Mouse (Mus musculus) hindbrain, postnatal 0 days (tissue): ENCODE results near the gene Psmd9. TPM values are rescaled to one million over a fixed set of nuclear protein-coding genes. Genes with fewer than 3 reads are reported as not detected.
A peak's percentile ranks its signal among the peaks of the same experiment; 100 is the strongest.

ENCODE experiments used
- ATAC-seq: fragments of 200-750 bp; cut with Nextera tagmentation; 2 replicates; pipeline ENCODE4 v1.8.0; 2017; ENCODE audit warnings: mild to moderate bottlenecking, moderate TSS enrichment, moderate library complexity
- DNase-seq: peaks from one replicate; pipeline ENCODE4 v3.0.0-alpha.2; 2015; ENCODE audit warnings: low spot score
- H3K27ac ChIP-seq: fragments of 300-500 bp; sonication (generic); 2 replicates; pipeline ENCODE4 v1.5.1; 2014; ENCODE audit warnings: mild to moderate bottlenecking
- H3K27me3 ChIP-seq: fragments of 300-500 bp; sonication (generic); 2 replicates; pipeline ENCODE4 v1.6.1; 2014; ENCODE audit warnings: low read length, mixed read lengths; ENCODE audit not compliant: insufficient read depth
- H3K36me3 ChIP-seq: fragments of 300-500 bp; sonication (generic); 2 replicates; pipeline ENCODE4 v1.6.1; 2014; ENCODE audit warnings: low read length, mixed read lengths; ENCODE audit not compliant: insufficient read depth
- H3K4me1 ChIP-seq: fragments of 300-500 bp; sonication (generic); 2 replicates; pipeline ENCODE4 v1.6.1; 2014; ENCODE audit warnings: antibody characterized with exemption, low read length, mixed read lengths; ENCODE audit not compliant: insufficient read depth
- H3K4me2 ChIP-seq: fragments of 300-500 bp; sonication (generic); 2 replicates; pipeline ENCODE4 v1.6.1; 2014; ENCODE audit warnings: low read depth, mild to moderate bottlenecking, low read length, moderate library complexity, mixed read lengths
- H3K4me3 ChIP-seq: fragments of 300-500 bp; sonication (generic); 2 replicates; pipeline ENCODE4 v1.5.1; 2014; ENCODE audit warnings: low read length
- H3K9ac ChIP-seq: fragments of 300-500 bp; sonication (generic); replicated peaks from 2 replicates; pipeline ENCODE4 v1.6.1; 2014; ENCODE audit warnings: mild to moderate bottlenecking, low read length, moderate library complexity, mixed read lengths
- H3K9me3 ChIP-seq: fragments of 300-500 bp; sonication (generic); 2 replicates; pipeline ENCODE4 v1.6.1; 2016; ENCODE audit warnings: low read length, mixed read lengths
- CTCF ChIP-seq: IDR thresholded peaks from 2 replicates; pipeline ENCODE4 v1.5.1; 2016; ENCODE audit warnings: antibody characterized with exemption, control low read depth, low read depth
- WGBS: fragments of 180-500 bp; shearing (Covaris S2); extraction: QIAGEN DNeasy Blood & Tissue Kit; methylation state at CpG from one replicate; pipeline ENCODE4 v1.1.7; 2014; 5-methylcytosine and 5-hydroxymethylcytosine counted together
- polyA plus RNA-seq: library from polyadenylated mRNA; unstranded; fragments of >200 nt; fragmentation: Nextera tagmentation; extraction: Ambion mirVana; gene quantifications from 2 replicates; pipeline ENCODE4 v1.2.1, GENCODE M21; 2015
- total RNA-seq: library from RNA; depleted of rRNA; stranded (reverse); fragments of >200 nt; gene quantifications from 2 replicates; pipeline ENCODE4 v1.2.3, GENCODE M21; 2014

Gene Psmd9
- total and polyA plus RNA-seq, 2 experiments from 2014 or later, result 30.8 to 86.1 TPM

DNA sequence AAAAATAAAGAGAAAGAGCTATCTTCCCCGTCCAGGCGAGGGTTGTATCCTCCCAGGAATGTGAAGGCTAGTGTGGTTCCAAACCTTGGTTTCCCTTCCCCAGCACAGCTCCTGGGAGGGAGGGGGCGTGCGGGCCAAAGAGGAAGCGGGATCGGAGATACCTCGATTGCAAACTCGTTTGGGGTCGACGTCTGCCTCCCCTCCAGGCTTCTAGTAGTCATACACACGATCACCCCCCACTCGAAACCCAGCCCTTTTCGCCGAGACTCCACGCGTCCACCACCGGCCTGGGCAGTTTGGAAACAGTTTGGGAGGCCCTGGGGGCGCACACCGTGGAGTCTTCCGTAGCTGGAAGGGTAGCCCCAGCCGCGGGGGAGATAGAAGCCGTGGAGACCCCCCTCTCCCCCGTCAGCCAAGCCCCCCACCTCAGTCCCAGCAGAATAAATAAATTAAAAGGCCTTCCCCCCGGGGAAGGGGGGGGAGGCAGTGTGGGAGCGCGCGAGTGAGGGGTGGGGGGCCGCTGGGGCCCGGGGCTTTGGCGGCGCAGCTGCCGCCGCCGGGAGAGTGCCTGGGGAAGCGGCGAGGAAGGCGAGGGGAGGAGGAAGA is 27.6 kb upstream of the Psmd9 start:
- Histone ChIP-seq H3K4me1 (peaks cover 30% of the 10 kb centered on the region), H3K9ac (peak overlapping the region; percentile 96)

DNA sequence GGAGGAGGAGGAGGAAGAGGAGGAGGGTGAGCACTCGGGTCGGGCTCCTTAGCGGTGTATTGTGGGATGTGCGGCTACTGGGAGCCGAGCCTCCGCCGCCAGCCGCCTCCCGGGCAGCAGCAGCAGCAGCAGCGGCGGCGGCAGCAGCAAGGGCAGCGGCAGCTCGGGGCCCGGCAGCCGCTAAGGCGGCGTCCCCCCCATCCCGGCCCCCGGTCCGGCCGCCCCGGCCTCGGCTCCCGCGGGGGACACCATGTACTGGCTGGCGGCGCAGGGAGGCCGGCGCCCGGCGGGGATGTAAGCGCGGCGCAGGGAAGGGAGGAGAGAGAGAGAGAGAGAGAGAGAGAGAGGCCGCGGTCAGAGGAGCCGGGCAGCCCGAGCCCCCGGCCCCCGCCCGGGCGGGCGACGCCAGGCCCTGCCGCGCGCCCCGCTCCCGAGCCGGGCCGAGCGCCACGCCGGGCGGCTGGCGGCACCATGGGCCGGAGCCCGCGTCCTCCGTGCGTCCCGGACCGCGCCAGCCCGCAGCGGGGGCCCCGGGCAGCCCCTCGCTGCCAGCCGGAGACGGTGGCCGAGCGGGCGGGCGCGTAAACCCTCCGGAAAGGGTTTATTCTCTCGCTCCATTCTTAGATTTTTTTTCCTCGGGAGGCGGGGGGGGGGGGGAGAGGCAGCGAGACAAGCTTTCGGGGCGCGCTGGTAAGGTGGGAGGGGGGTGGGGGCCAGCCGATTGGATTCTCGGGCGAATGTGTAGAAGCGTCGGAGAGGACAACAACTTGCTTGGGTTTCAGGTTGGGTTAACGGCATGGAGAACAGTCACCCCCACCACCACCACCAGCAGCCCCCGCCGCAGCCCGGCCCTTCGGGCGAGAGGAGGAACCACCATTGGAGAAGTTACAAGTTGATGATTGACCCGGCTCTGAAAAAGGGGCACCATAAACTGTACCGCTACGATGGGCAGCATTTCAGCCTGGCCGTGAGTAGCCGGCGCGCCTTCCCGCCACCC is 26.8 kb upstream of the Psmd9 start, which contains the start of gene Setd1b:
Setd1b (plus strand) TSS at position 33 of the 997 bp plus-strand sequence.
- ATAC-seq, result peak; percentile 10; the same call in 1 of the 2 replicates
- Histone ChIP-seq H3K4me2 (peak within 1 kb of the TSS; percentile 99), H3K27me3 (no peaks in the 10 kb centered on the region), H3K9ac (peak within 1 kb of the TSS; percentile 96), H3K4me3 (peak within 1 kb of the TSS; percentile 78), H3K36me3 (peaks cover 11% of the 10 kb centered on the region; the same call in 1 of the 2 replicates), H3K9me3 (no peaks in the 10 kb centered on the region), H3K4me1 (peaks cover 22% of the 10 kb centered on the region), H3K27ac (peak within 1 kb of the TSS; percentile 100)
- DNase-seq, result peak; percentile 63
- WGBS, result 3% methylated on average over 53 of the region's 103 CpGs
- no peak for TF ChIP-seq CTCF

More for the DNA sequence above, 27.6 kb upstream of the Psmd9 start:
- peaks cover 3% of the 10 kb centered on the region; the same call in 1 of the 2 replicates for H3K36me3 ChIP-seq
- H3K4me3 ChIP-seq, result peak overlapping the region; percentile 78
- DNase-seq, result peak; percentile 70
- WGBS, result under 1% methylated on average over 36 of the region's 38 CpGs
- ATAC-seq, result no peak
- H3K9me3 ChIP-seq, result no peaks in the 10 kb centered on the region
- H3K4me2 ChIP-seq, result peak overlapping the region; percentile 99
- peak overlapping the region; percentile 100 for H3K27ac ChIP-seq
- H3K27me3 ChIP-seq, result no peaks in the 10 kb centered on the region
- no peak for TF ChIP-seq CTCF

- DNase-seq (peak; percentile 72), ATAC-seq (no peak)
- Histone ChIP-seq H3K9ac (peak overlapping the region; percentile 96), H3K4me3 (peak overlapping the region; percentile 78), H3K4me1 (peaks cover 12% of the 10 kb centered on the region; the same call in 1 of the 2 replicates), H3K27me3 (no peaks in the 10 kb centered on the region), H3K9me3 (no peaks in the 10 kb centered on the region), H3K27ac (peak overlapping the region; percentile 100), H3K4me2 (peak overlapping the region; percentile 99), H3K36me3 (peaks cover 20% of the 10 kb centered on the region; the same call in 1 of the 2 replicates)
- TF ChIP-seq CTCF, result no peak
- WGBS, result 1% methylated on average over 24 of the region's 24 CpGs
These were observed 25.8 kb upstream of the Psmd9 start for GRCm38 (mm10) chr5:123143251-123143970.

DNA sequence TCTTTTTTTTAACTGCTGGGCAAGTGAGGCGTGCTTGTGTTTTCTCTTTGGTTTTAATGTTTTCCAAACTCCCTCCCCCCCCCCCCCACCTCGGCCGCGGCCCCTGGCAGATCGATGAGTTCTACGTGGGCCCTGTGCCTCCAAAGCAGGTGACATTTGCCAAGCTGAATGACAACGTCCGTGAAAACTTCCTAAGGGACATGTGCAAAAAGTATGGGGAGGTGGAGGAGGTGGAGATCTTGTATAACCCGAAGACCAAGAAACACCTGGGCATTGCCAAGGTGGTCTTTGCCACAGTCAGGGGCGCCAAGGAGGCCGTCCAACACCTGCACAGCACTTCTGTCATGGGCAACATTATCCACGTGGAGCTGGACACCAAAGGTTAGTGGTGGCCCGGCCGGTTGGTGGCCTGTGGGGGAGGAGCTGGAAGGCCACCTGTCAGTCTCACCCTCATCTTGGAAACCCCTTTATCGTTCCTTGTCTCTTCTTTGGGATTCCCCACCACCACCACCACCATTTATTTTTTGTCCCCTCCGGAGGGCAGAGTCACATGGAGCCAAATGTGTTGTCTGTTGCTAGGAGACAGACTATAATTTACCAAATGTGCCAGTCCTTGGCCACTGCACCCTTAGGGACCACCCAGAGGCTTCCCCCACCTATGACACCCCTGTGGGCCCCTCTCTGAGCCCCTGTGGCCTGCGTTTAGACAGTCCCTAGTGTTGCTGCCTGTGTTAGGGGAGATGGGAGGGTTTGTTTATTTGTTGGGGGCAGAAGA is 25.1 kb upstream of the Psmd9 start:
- no peak for ATAC-seq
- Histone ChIP-seq H3K4me3 (peak overlapping the region; percentile 78), H3K27me3 (no peaks in the 10 kb centered on the region), H3K36me3 (peaks cover 26% of the 10 kb centered on the region; the same call in 1 of the 2 replicates), H3K4me2 (peak overlapping the region; percentile 99), H3K9ac (peak overlapping the region; percentile 96), H3K27ac (peak overlapping the region; percentile 100), H3K9me3 (no peaks in the 10 kb centered on the region), H3K4me1 (peaks cover 10% of the 10 kb centered on the region; the same call in 1 of the 2 replicates)
- TF ChIP-seq CTCF, result no peak
- DNase-seq, result no peak
- WGBS, result 3% methylated on average over 17 of the region's 17 CpGs

GRCm38 (mm10) chr5:123144746-123145590 is 24.2 kb upstream of the Psmd9 start:
- peak overlapping the region; percentile 99 for H3K4me2 ChIP-seq
- TF ChIP-seq CTCF, result no peak
- H3K9me3 ChIP-seq, result no peaks in the 10 kb centered on the region
- ATAC-seq (no peak), DNase-seq (no peak)
- peaks cover 26% of the 10 kb centered on the region; the same call in 1 of the 2 replicates for H3K36me3 ChIP-seq
- no peak overlapping the region for H3K27ac ChIP-seq
- H3K4me1 ChIP-seq, result peaks cover 15% of the 10 kb centered on the region; the same call in 1 of the 2 replicates
- H3K4me3 ChIP-seq, result peak overlapping the region; percentile 78
- H3K9ac ChIP-seq, result peak overlapping the region; percentile 37
- no peaks in the 10 kb centered on the region for H3K27me3 ChIP-seq
- 30% methylated on average over 20 of the region's 20 CpGs for WGBS
